Mouse (Mus musculus): Measurements from ENCODE around the gene Rnf121. TPM values are rescaled to one million over a fixed set of nuclear protein-coding genes. Genes with fewer than 3 reads are reported as not detected.
A peak's percentile ranks its signal among the peaks of the same experiment; 100 is the strongest.

Gene Rnf121
- 59.9 and 61.7 TPM in 2 replicates for polyA plus RNA-seq (2012; rRNA removed)

GRCm38 (mm10) chr7:102065046-102065891 lies at the start of gene Rnf121, which contains the start of the genes Xndc1 and Xntrpc:
Gene Rnf121, minus strand, starts transcription at chr7:102065469.
Gene Xndc1, plus strand, starts transcription at chr7:102065511.
Gene Xntrpc, plus strand, starts transcription at chr7:102065713.
- DNase-seq (ENCODE audit: low read depth) = peak; percentile 89

- no peak for DNase-seq (ENCODE audit: low read depth)
Observed at GRCm38 (mm10) chr7:102113151-102113729, 48.0 kb upstream of the Rnf121 start.

- DNase-seq (ENCODE audit: low read depth) = no peak
Observed at GRCm38 (mm10) chr7:102109746-102110145, 44.5 kb upstream of the Rnf121 start.

- DNase-seq (ENCODE audit: low read depth) = no peak
Observed at GRCm38 (mm10) chr7:102109171-102109570, 43.9 kb upstream of the Rnf121 start, which contains the start of gene Art5. Gene Art5, minus strand, starts transcription at chr7:102109489.

GRCm38 (mm10) chr7:102108206-102108605 lies 42.9 kb upstream of the Rnf121 start:
- no peak for DNase-seq (ENCODE audit: low read depth)

- no peak for DNase-seq (ENCODE audit: low read depth)
Observed at GRCm38 (mm10) chr7:102106700-102107141, 41.5 kb upstream of the Rnf121 start.

- no peak for DNase-seq (ENCODE audit: low read depth)
Observed at GRCm38 (mm10) chr7:102104126-102104525, 38.9 kb upstream of the Rnf121 start.

- no peak for DNase-seq (ENCODE audit: low read depth)
Observed at GRCm38 (mm10) chr7:102103555-102103954, 38.3 kb upstream of the Rnf121 start.

GRCm38 (mm10) chr7:102102696-102103095 lies 37.4 kb upstream of the Rnf121 start:
- no peak for DNase-seq (ENCODE audit: low read depth)

GRCm38 (mm10) chr7:102102241-102102640 lies 37.0 kb upstream of the Rnf121 start:
- DNase-seq (ENCODE audit: low read depth) = no peak

GRCm38 (mm10) chr7:102101487-102101886 lies 36.2 kb upstream of the Rnf121 start, which contains the start of gene Art1:
Gene Art1, plus strand, starts transcription at chr7:102101743.
- DNase-seq (ENCODE audit: low read depth) = no peak

GRCm38 (mm10) chr7:102100868-102101267 lies 35.6 kb upstream of the Rnf121 start:
- no peak for DNase-seq (ENCODE audit: low read depth)

GRCm38 (mm10) chr7:102099760-102100661 lies 34.7 kb upstream of the Rnf121 start:
- DNase-seq (ENCODE audit: low read depth) = no peak

GRCm38 (mm10) chr7:102087336-102087735 lies 22.1 kb upstream of the Rnf121 start:
- no peak for DNase-seq (ENCODE audit: low read depth)

GRCm38 (mm10) chr7:102084041-102084696 lies 18.9 kb upstream of the Rnf121 start:
- no peak for DNase-seq (ENCODE audit: low read depth)

GRCm38 (mm10) chr7:102082816-102083215 lies 17.5 kb upstream of the Rnf121 start, which contains the start of gene Trpc2:
Gene Trpc2, plus strand, starts transcription at chr7:102083116.
- no peak for DNase-seq (ENCODE audit: low read depth)

- DNase-seq (ENCODE audit: low read depth) = no peak
Observed at GRCm38 (mm10) chr7:102081784-102082183, 16.5 kb upstream of the Rnf121 start.

- no peak for DNase-seq (ENCODE audit: low read depth)
Observed at GRCm38 (mm10) chr7:102080311-102080710, 15.0 kb upstream of the Rnf121 start.

- DNase-seq (ENCODE audit: low read depth) = no peak
Observed at GRCm38 (mm10) chr7:102078517-102078916, 13.2 kb upstream of the Rnf121 start.

GRCm38 (mm10) chr7:102076714-102077296 lies 11.5 kb upstream of the Rnf121 start:
- DNase-seq (ENCODE audit: low read depth) = no peak

GRCm38 (mm10) chr7:102066363-102066762 lies 1.1 kb upstream of the Rnf121 start:
- DNase-seq (ENCODE audit: low read depth) = no peak

Measured in gonadal fat pad, adult 2 months (tissue).